Mouse (Mus musculus) left cerebral cortex, adult 11 months (tissue): Measurements from ENCODE around the gene Nt5dc3.

ENCODE experiments used
- DNase-seq: peaks from one replicate; pipeline ENCODE4 v3.0.0; 2022; ENCODE audit warnings: low spot score

Gene Nt5dc3

GRCm38 (mm10) chr10:86880071-86880806, 101.4 kb downstream of the Nt5dc3 start:
- no peak for DNase-seq

GRCm38 (mm10) chr10:86881448-86881847, 102.6 kb downstream of the Nt5dc3 start:
- no peak for DNase-seq

- DNase-seq, result no peak
Observed at GRCm38 (mm10) chr10:86886434-86886833, 107.6 kb downstream of the Nt5dc3 start.
